Mouse (Mus musculus): Measurements from ENCODE around the gene Gm13271.
"Not testable (repeated sequence)": the region's sequence is repeated elsewhere in the genome, so short reads cannot be mapped to it uniquely, and the experiment has no call there.

Gm13271 gene

GRCm38 (mm10) chr4:88760431-88760830 lies 5.8 kb downstream of the Gm13271 start:
- not testable (repeated sequence) for DNase-seq (ENCODE audit: low read depth, low spot score)

- DNase-seq (ENCODE audit: low read depth, low spot score): not testable (repeated sequence)
Measured at GRCm38 (mm10) chr4:88761776-88762175, 7.1 kb downstream of the Gm13271 start.

- DNase-seq (ENCODE audit: low read depth, low spot score): not testable (repeated sequence)
Measured at GRCm38 (mm10) chr4:88762341-88762740, 7.7 kb downstream of the Gm13271 start.

GRCm38 (mm10) chr4:88763384-88764018 lies 8.8 kb downstream of the Gm13271 start:
- not testable (repeated sequence) for DNase-seq (ENCODE audit: low read depth, low spot score)

GRCm38 (mm10) chr4:88773534-88773933 lies 18.9 kb downstream of the Gm13271 start, which contains the start of gene Gm13290:
Gene Gm13290, plus strand, starts transcription at chr4:88773834.
- DNase-seq (ENCODE audit: low read depth, low spot score): not testable (repeated sequence)

- not testable (repeated sequence) for DNase-seq (ENCODE audit: low read depth, low spot score)
Measured at GRCm38 (mm10) chr4:88776622-88777021, 22.0 kb downstream of the Gm13271 start, which contains the start of gene Gm13289. Gene Gm13289, plus strand, starts transcription at chr4:88776922.

- not testable (repeated sequence) for DNase-seq (ENCODE audit: low read depth, low spot score)
Measured at GRCm38 (mm10) chr4:88779550-88779949, 24.9 kb downstream of the Gm13271 start, which contains the start of gene Gm13272. Gene Gm13272, plus strand, starts transcription at chr4:88779850.

- not testable (repeated sequence) for DNase-seq (ENCODE audit: low read depth, low spot score)
Measured at GRCm38 (mm10) chr4:88780320-88780719, 25.7 kb downstream of the Gm13271 start.

GRCm38 (mm10) chr4:88781831-88782230 lies 27.2 kb downstream of the Gm13271 start, which contains the start of gene Ifnz:
Gene Ifnz, plus strand, starts transcription at chr4:88782131.
- not testable (repeated sequence) for DNase-seq (ENCODE audit: low read depth, low spot score)

- not testable (repeated sequence) for DNase-seq (ENCODE audit: low read depth, low spot score)
Measured at GRCm38 (mm10) chr4:88782335-88782734, 27.7 kb downstream of the Gm13271 start.

GRCm38 (mm10) chr4:88785409-88785808 lies 30.7 kb downstream of the Gm13271 start, which contains the start of gene Gm13276:
Gene Gm13276, plus strand, starts transcription at chr4:88785709.
- not testable (repeated sequence) for DNase-seq (ENCODE audit: low read depth, low spot score)

GRCm38 (mm10) chr4:88788402-88788801 lies 33.7 kb downstream of the Gm13271 start, which contains the start of gene Gm13277:
Gene Gm13277, plus strand, starts transcription at chr4:88788632.
- not testable (repeated sequence) for DNase-seq (ENCODE audit: low read depth, low spot score)

- DNase-seq (ENCODE audit: low read depth, low spot score): not testable (repeated sequence)
Measured at GRCm38 (mm10) chr4:88791250-88791649, 36.6 kb downstream of the Gm13271 start, which contains the start of gene Gm13278. Gene Gm13278, plus strand, starts transcription at chr4:88791550.

GRCm38 (mm10) chr4:88793936-88794675 lies 39.4 kb downstream of the Gm13271 start, which contains the start of gene Gm13275:
Gene Gm13275, plus strand, starts transcription at chr4:88794487.
- DNase-seq (ENCODE audit: low read depth, low spot score): not testable (repeated sequence)

- DNase-seq (ENCODE audit: low read depth, low spot score): not testable (repeated sequence)
Measured at GRCm38 (mm10) chr4:88797097-88797496, 42.4 kb downstream of the Gm13271 start, which contains the start of gene Gm13279. Gene Gm13279, plus strand, starts transcription at chr4:88797397.

GRCm38 (mm10) chr4:88799365-88799764 lies 44.7 kb downstream of the Gm13271 start, which contains the start of gene Gm13285:
Gene Gm13285, plus strand, starts transcription at chr4:88799665.
- not testable (repeated sequence) for DNase-seq (ENCODE audit: low read depth, low spot score)

GRCm38 (mm10) chr4:88802954-88803353 lies 48.3 kb downstream of the Gm13271 start, which contains the start of gene Gm13287:
Gene Gm13287, plus strand, starts transcription at chr4:88803254.
- not testable (repeated sequence) for DNase-seq (ENCODE audit: low read depth, low spot score)

Measured in WW6 (cell line).